Mouse (Mus musculus): ENCODE data around the gene Sirpb1b.
"Not testable (repeated sequence)": the region's sequence is repeated elsewhere in the genome, so short reads cannot be mapped to it uniquely, and the experiment has no call there.

DNA sequence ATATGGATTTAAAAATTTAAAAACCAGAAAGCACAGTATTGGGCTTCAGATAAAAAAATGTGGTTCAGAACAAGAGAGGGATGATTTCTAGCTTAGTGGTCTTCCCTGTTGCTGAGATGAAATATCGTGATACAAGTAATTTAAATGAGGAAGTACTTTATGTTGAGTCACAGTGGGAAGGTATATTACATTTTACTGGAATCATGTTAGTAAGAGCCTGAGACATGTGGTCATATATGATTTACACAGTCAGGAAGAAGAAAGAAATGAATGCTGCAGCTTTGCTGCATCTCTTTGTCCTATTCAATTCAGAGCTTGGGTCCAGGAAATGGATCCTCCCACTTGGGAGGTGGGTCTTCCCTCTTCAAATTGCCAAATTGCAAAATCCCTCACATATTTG, 11.8 kb upstream of the Sirpb1b start:
- not testable (repeated sequence) for TF ChIP-seq GATA1 (IDR thresholded peaks at IDR 0.05; ENCODE audit: borderline replicate concordance, low read length); FLI1 (IDR thresholded peaks at IDR 0.05; ENCODE audit: low read length)
